Mouse (Mus musculus): ENCODE results near the gene B4galt1.

DNA sequence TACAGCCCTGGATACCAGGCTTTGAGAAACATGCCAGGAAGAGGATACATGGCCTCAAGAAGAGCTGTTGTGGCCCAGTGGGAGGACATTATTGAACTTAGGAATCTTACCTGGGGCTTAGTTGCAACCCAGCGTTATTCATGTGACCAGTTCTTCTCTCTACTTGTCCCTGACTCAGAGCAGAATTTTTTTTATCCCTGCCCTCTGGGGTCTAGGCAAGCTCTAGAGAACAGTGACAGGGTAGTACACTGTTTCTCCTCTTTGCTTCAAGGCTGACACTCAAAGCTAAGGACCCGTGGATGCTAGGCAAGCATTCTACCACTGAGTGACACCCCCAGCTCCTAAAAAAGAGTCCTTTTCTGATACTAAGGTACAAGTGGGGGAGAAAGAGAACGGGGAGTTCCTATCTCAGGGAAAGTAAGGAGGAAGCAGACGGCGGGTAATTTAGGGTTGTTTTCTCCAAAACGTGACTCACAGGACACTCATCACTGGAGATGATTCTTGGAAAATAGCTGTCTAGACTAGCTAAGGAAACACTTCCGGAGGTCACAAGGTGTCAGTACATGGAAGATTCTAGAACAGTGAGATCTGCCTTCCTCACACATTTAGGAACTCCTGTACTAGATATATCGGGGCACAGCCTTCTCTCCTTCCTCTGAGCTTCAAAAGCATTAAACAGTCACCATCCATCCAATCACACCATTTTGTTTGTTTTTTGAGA is 32.3 kb downstream of the B4galt1 start:
- TF ChIP-seq CTCF (IDR thresholded peaks at IDR 0.05; ENCODE audit: borderline replicate concordance, insufficient read depth, low read depth, low read length) = no peak
- TF ChIP-seq POLR2A (IDR thresholded peaks at IDR 0.05; ENCODE audit: borderline replicate concordance, insufficient read depth, low read length) = no peak
